Mouse (Mus musculus) G1E (cell line): ENCODE results near the gene Stag1.

Experiments
- CTCF ChIP-seq: IDR thresholded peaks from 2 replicates; pipeline ENCODE4 v1.5.1; 2012; ENCODE audit warnings: low read depth, low read length, inconsistent platforms, mixed read lengths
- POLR2AphosphoS5 ChIP-seq: IDR thresholded peaks from 2 replicates; pipeline ENCODE4 v1.6.1; 2012; ENCODE audit warnings: low read depth, low read length, inconsistent platforms; ENCODE audit not compliant: insufficient replicate concordance
- TAL1 ChIP-seq: conservative IDR thresholded peaks from 2 replicates; pipeline ENCODE4 v1.6.1; 2012; ENCODE audit warnings: low read depth, low read length, inconsistent platforms, mixed read lengths

DNA sequence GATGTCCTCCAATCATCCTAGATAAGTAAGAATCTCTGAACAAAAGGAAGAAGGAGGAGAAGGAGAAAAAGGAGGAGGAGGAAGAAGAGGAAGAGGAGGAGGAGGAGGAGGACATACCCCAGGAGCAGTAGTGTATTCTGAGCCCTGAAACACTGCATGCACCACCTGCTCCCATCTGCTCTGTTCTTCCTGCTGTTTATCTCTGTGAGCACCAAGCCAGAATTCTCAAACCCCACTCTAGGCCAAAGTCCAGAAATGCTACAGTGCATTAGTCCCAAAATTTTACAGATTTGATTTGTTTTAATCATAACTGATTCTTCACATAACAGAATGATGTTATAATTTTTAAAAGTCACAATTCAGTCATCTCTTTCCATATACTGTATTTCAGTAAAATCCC is 38.6 kb upstream of the Stag1 start:
- TF ChIP-seq TAL1, result no peak
- TF ChIP-seq CTCF, result no peak
- no peak for TF ChIP-seq POLR2AphosphoS5
